Mouse (Mus musculus): ENCODE results near the gene Efcab6. TPM values are rescaled to one million over a fixed set of nuclear protein-coding genes. Genes with fewer than 3 reads are reported as not detected.

The Efcab6 gene
- polyA plus RNA-seq, 2 experiments = not detected

DNA sequence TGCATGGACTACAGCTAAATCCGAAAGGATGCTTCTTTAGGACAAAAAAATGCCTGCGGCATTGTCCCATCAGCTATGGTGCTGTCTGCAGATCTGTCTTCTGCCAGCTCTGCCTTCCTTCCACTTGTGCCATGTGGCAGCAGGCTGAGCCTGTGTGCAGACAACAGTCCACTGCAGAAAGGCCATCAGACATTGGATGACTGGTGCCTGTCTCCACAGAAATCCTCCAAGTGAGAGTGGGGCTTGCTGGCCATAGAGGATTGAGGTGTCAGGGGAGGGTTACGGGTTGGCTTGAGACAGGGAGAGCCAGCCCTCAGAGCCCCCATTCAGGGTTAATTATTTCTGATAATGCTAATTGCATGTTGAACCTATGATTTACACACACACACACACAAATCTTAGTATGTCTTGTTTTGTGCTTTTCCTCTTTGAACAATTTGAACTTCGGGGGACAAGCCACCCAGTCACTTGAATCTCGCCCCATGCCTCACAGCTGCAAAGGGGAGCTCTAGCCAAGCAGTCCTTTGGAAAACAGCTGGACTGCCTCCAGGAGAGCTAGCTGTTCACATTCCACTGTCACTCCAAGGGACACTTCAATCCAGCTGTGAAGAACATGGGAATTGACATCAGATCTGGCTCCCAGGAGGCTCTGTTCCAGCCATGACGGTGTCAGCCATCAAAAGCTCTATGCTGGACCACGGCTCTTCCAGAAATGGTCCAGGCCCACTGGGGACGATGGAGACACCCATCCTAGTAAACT lies 109.1 kb downstream of the Efcab6 start:
- Histone ChIP-seq H3K27ac (no peak overlapping the region), H3K9ac (replicated peaks) (no peak overlapping the region), H3K36me3 (replicated peaks; ENCODE audit: control insufficient read depth, insufficient read depth, low read depth) (no peaks in the 10 kb centered on the region), H3K4me1 (replicated peaks; ENCODE audit: control insufficient read depth in 2 of 2, insufficient read depth in 2 of 2, low read length in 1 of 2) (no peaks in the 10 kb centered on the region), H3K27me3 (ENCODE audit: control insufficient read depth, insufficient read depth, low read length) (no peaks in the 10 kb centered on the region), H3K4me2 (ENCODE audit: low read depth) (no peak overlapping the region), H3K4me3 (ENCODE audit: insufficient read depth in 1 of 2, low read depth in 2 of 2, low read length in 2 of 2) (no peak overlapping the region), H3K9me3 (ENCODE audit: control insufficient read depth, low read length) (no peaks in the 10 kb centered on the region; the same call in 1 of the 2 replicates)
- no peak for TF ChIP-seq EP300 (IDR thresholded peaks at IDR 0.05; ENCODE audit: low read depth)
- TF ChIP-seq CTCF (IDR thresholded peaks at IDR 0.05; ENCODE audit: low read depth) = no peak
- 61% methylated on average over 8 of the region's 8 CpGs for WGBS (ENCODE audit: insufficient replicate concordance)
- DNase-seq (ENCODE audit: low read depth in 3 of 3, low spot score in 3 of 3) (no peak), ATAC-seq (ENCODE audit: insufficient read depth) (no peak)

DNA sequence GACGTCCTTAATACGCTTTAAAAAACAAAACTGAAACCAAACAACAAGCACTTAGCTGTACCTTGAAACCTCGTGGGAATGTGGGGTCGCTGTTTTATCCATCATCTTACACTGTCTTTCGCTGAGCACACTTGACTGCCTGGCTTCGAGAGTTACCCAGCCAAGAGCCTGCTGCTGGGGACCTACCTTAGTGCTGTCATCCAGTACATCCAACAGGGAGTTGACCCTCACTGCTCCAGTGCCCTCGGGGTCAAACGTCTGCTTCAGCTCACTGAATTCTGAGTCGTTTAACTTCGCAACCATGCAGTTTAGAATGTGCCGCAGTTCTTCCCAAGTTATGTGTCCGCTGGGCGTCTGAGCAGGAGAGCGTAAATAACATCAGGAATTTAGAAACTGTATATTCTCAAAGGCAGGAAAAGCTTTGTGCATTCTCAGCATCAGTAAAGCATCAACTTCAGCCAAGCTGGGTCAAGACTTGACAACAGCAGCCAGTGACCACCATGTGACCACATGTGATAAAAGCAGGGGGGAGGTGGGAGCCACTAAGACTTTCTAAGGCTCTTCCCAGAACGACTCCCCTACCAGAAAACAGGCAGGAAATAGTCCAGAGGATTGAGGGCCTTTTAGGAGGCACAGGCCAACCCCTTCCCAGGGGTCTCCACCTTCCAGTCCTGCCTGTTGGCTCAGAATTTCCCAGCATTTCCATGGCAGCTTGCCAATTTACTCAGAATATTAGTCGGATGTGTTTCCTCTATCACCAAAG lies 115.3 kb downstream of the Efcab6 start:
- H3K4me1 ChIP-seq (replicated peaks; ENCODE audit: control insufficient read depth in 2 of 2, insufficient read depth in 2 of 2, low read length in 1 of 2) = no peaks in the 10 kb centered on the region
- H3K9ac ChIP-seq (replicated peaks) = no peak overlapping the region
- H3K27ac ChIP-seq = no peak overlapping the region
- H3K4me2 ChIP-seq (ENCODE audit: low read depth) = no peak overlapping the region
- WGBS (ENCODE audit: insufficient replicate concordance) = 54% methylated on average over 16 of the region's 16 CpGs
- H3K27me3 ChIP-seq (ENCODE audit: control insufficient read depth, insufficient read depth, low read length) = no peaks in the 10 kb centered on the region
- ATAC-seq (ENCODE audit: insufficient read depth) = no peak
- DNase-seq (ENCODE audit: low read depth in 3 of 3, low spot score in 3 of 3) = no peak
- no peak for TF ChIP-seq EP300 (IDR thresholded peaks at IDR 0.05; ENCODE audit: low read depth)
- no peak for TF ChIP-seq CTCF (IDR thresholded peaks at IDR 0.05; ENCODE audit: low read depth)
- H3K36me3 ChIP-seq (replicated peaks; ENCODE audit: control insufficient read depth, insufficient read depth, low read depth) = no peaks in the 10 kb centered on the region
- no peaks in the 10 kb centered on the region; the same call in 1 of the 2 replicates for H3K9me3 ChIP-seq (ENCODE audit: control insufficient read depth, low read length)
- no peak overlapping the region for H3K4me3 ChIP-seq (ENCODE audit: insufficient read depth in 1 of 2, low read depth in 2 of 2, low read length in 2 of 2)

GRCm38 (mm10) chr15:83939703-83940102 lies 125.5 kb downstream of the Efcab6 start:
- DNase-seq (ENCODE audit: low read depth in 3 of 3, low spot score in 3 of 3) = no peak
- no peak overlapping the region for H3K4me3 ChIP-seq (ENCODE audit: insufficient read depth in 1 of 2, low read depth in 2 of 2, low read length in 2 of 2)
- 28% methylated on average over 5 of the region's 5 CpGs for WGBS (ENCODE audit: insufficient replicate concordance)
- H3K9ac ChIP-seq (replicated peaks) = no peak overlapping the region
- H3K9me3 ChIP-seq (ENCODE audit: control insufficient read depth, low read length) = no peaks in the 10 kb centered on the region
- no peak overlapping the region for H3K4me2 ChIP-seq (ENCODE audit: low read depth)
- H3K36me3 ChIP-seq (replicated peaks; ENCODE audit: control insufficient read depth, insufficient read depth, low read depth) = no peaks in the 10 kb centered on the region
- no peaks in the 10 kb centered on the region for H3K27me3 ChIP-seq (ENCODE audit: control insufficient read depth, insufficient read depth, low read length)
- no peak overlapping the region for H3K27ac ChIP-seq
- no peak for TF ChIP-seq EP300 (IDR thresholded peaks at IDR 0.05; ENCODE audit: low read depth)
- TF ChIP-seq CTCF (IDR thresholded peaks at IDR 0.05; ENCODE audit: low read depth) = no peak
- ATAC-seq (ENCODE audit: insufficient read depth) = no peak
- H3K4me1 ChIP-seq (replicated peaks; ENCODE audit: control insufficient read depth in 2 of 2, insufficient read depth in 2 of 2, low read length in 1 of 2) = no peaks in the 10 kb centered on the region

DNA sequence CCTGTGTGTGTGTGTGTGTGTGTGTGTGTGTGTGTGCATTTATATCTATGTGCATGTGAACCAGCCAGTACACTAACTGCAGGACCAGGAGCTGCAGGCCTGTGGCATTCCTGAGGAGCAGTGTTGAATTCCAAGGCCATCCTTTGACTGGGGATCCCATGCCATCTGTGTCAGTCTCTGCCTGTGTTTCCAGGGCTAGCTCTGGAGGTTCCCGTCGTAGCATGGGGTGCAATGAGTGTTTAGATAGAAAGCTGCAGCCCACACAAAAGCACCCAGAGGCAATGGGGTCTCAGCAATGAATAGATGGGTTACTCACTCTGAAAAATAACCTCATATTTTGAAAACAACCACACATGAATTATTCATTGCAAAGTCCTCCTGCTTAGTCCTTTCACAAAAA lies 126.7 kb downstream of the Efcab6 start:
- Histone ChIP-seq H3K9ac (replicated peaks) (no peak overlapping the region), H3K4me1 (replicated peaks; ENCODE audit: control insufficient read depth in 2 of 2, insufficient read depth in 2 of 2, low read length in 1 of 2) (no peaks in the 10 kb centered on the region), H3K9me3 (ENCODE audit: control insufficient read depth, low read length) (no peaks in the 10 kb centered on the region), H3K4me3 (ENCODE audit: insufficient read depth in 1 of 2, low read depth in 2 of 2, low read length in 2 of 2) (no peak overlapping the region), H3K27ac (no peak overlapping the region), H3K36me3 (replicated peaks; ENCODE audit: control insufficient read depth, insufficient read depth, low read depth) (no peaks in the 10 kb centered on the region), H3K4me2 (ENCODE audit: low read depth) (no peak overlapping the region), H3K27me3 (ENCODE audit: control insufficient read depth, insufficient read depth, low read length) (no peaks in the 10 kb centered on the region)
- ATAC-seq (ENCODE audit: insufficient read depth) (no peak), DNase-seq (ENCODE audit: low read depth in 3 of 3, low spot score in 3 of 3) (no peak)
- TF ChIP-seq EP300 (IDR thresholded peaks at IDR 0.05; ENCODE audit: low read depth) (no peak), CTCF (IDR thresholded peaks at IDR 0.05; ENCODE audit: low read depth) (no peak)
- 89% methylated on average over 2 of the region's 2 CpGs for WGBS (ENCODE audit: insufficient replicate concordance)

GRCm38 (mm10) chr15:83936506-83936905 lies 128.7 kb downstream of the Efcab6 start:
- no peak overlapping the region for H3K4me3 ChIP-seq (ENCODE audit: insufficient read depth in 1 of 2, low read depth in 2 of 2, low read length in 2 of 2)
- H3K4me1 ChIP-seq (replicated peaks; ENCODE audit: control insufficient read depth in 2 of 2, insufficient read depth in 2 of 2, low read length in 1 of 2) = no peaks in the 10 kb centered on the region
- no peaks in the 10 kb centered on the region for H3K27me3 ChIP-seq (ENCODE audit: control insufficient read depth, insufficient read depth, low read length)
- no peaks in the 10 kb centered on the region for H3K36me3 ChIP-seq (replicated peaks; ENCODE audit: control insufficient read depth, insufficient read depth, low read depth)
- H3K9ac ChIP-seq (replicated peaks) = no peak overlapping the region
- WGBS (ENCODE audit: insufficient replicate concordance) = 66% methylated on average over 4 of the region's 4 CpGs
- no peak overlapping the region for H3K27ac ChIP-seq
- DNase-seq (ENCODE audit: low read depth in 3 of 3, low spot score in 3 of 3) (no peak), ATAC-seq (ENCODE audit: insufficient read depth) (no peak)
- no peak overlapping the region for H3K4me2 ChIP-seq (ENCODE audit: low read depth)
- no peaks in the 10 kb centered on the region for H3K9me3 ChIP-seq (ENCODE audit: control insufficient read depth, low read length)
- no peak for TF ChIP-seq CTCF (IDR thresholded peaks at IDR 0.05; ENCODE audit: low read depth)
- TF ChIP-seq EP300 (IDR thresholded peaks at IDR 0.05; ENCODE audit: low read depth) = no peak
